Mouse (Mus musculus) kidney, postnatal 0 days (tissue): ENCODE measurements at regions not wholly inside any gene's neighbourhood (a gene's known extent, or its start where the extent isn't known, plus 50 kb on each side); places are given as distances from the start of the nearest gene placed in this dataset.

Source experiments
- ATAC-seq: fragments of 200-750 bp; cut with Nextera tagmentation; replicated peaks from 2 replicates; pipeline ENCODE4 v1.8.0; 2017; ENCODE audit warnings: low read depth, moderate number of reproducible peaks, moderate TSS enrichment, moderate library complexity; ENCODE audit not compliant: low FRiP score
- DNase-seq: peaks from one replicate; pipeline ENCODE4 v3.0.0-alpha.2; 2016; ENCODE audit warnings: low spot score
- H3K27ac ChIP-seq: fragments of 300-500 bp; sonication (generic); 2 replicates; pipeline ENCODE4 v1.5.1; 2014; ENCODE audit warnings: mild to moderate bottlenecking
- H3K27me3 ChIP-seq: fragments of 300-500 bp; sonication (generic); 2 replicates; pipeline ENCODE4 v1.6.1; 2014; ENCODE audit warnings: low read length, mixed read lengths; ENCODE audit not compliant: insufficient read depth
- H3K36me3 ChIP-seq: fragments of 300-500 bp; sonication (generic); 2 replicates; pipeline ENCODE4 v1.6.1; 2014; ENCODE audit warnings: low read length, mixed read lengths; ENCODE audit not compliant: insufficient read depth
- H3K4me1 ChIP-seq: fragments of 300-500 bp; sonication (generic); replicated peaks from 2 replicates; pipeline ENCODE4 v1.6.1; 2014; ENCODE audit warnings: antibody characterized with exemption, low read length, mixed read lengths; ENCODE audit not compliant: insufficient read depth
- H3K4me2 ChIP-seq: fragments of 300-500 bp; sonication (generic); 2 replicates; pipeline ENCODE4 v1.6.1; 2014; ENCODE audit warnings: mild to moderate bottlenecking, low read length, moderate library complexity, mixed read lengths
- H3K4me3 ChIP-seq: fragments of 300-500 bp; sonication (generic); replicated peaks from 2 replicates; pipeline ENCODE4 v1.5.1; 2014; ENCODE audit warnings: low read depth, low read length
- H3K9ac ChIP-seq: fragments of 300-500 bp; sonication (generic); 2 replicates; pipeline ENCODE4 v1.6.1; 2014; ENCODE audit warnings: low read depth, low read length
- H3K9me3 ChIP-seq: fragments of 300-500 bp; sonication (generic); replicated peaks from 2 replicates; pipeline ENCODE4 v1.6.1; 2016; ENCODE audit warnings: low read length, inconsistent platforms, mixed read lengths
- CTCF ChIP-seq: IDR thresholded peaks from 2 replicates; pipeline ENCODE4 v1.5.1; 2016; ENCODE audit warnings: antibody characterized with exemption, low read depth, mild to moderate bottlenecking, moderate library complexity
- WGBS: fragments of 180-500 bp; shearing (Covaris S2); extraction: QIAGEN DNeasy Blood & Tissue Kit; methylation state at CpG from one replicate; pipeline ENCODE4 v1.1.7; 2014; 5-methylcytosine and 5-hydroxymethylcytosine counted together

DNA sequence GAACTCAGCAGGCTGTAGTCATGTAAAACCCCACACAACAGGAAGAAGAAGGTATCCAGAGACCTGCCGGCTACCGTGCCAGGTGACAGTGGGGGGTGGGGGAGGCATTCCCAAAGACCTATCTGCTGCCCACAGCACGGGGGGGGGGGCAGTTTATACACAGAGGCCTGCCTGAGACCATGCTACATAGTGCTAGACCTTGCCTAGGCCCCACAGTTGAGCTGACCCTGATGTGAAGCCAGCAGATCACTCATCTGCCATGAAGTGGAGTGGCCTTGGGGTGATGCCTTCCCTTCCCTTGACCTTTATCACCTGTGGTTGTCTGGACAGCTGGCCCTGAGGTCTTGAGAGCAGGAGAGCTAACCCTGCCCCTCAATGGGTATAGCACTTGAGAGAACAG, 108.6 kb upstream of the Pik3r1 start:
- Histone ChIP-seq H3K4me1 (no peaks in the 10 kb centered on the region), H3K9me3 (no peaks in the 10 kb centered on the region), H3K27me3 (no peaks in the 10 kb centered on the region), H3K27ac (no peak overlapping the region), H3K4me3 (no peak overlapping the region), H3K36me3 (no peaks in the 10 kb centered on the region), H3K9ac (no peak overlapping the region), H3K4me2 (no peak overlapping the region)
- no peak for TF ChIP-seq CTCF
- DNase-seq (no peak), ATAC-seq (no peak)
- 86% methylated on average over 3 of the region's 3 CpGs for WGBS

- no peak for DNase-seq
- Histone ChIP-seq H3K4me3 (no peak overlapping the region), H3K4me2 (no peak overlapping the region), H3K36me3 (no peaks in the 10 kb centered on the region), H3K9me3 (no peaks in the 10 kb centered on the region), H3K27ac (no peak overlapping the region), H3K9ac (no peak overlapping the region), H3K4me1 (no peaks in the 10 kb centered on the region), H3K27me3 (no peaks in the 10 kb centered on the region)
- TF ChIP-seq CTCF, result no peak
- ATAC-seq, result no peak
Observed at GRCm38 (mm10) chr13:101878168-101878567, 110.2 kb upstream of the Pik3r1 start.

- no peak overlapping the region for H3K4me3 ChIP-seq
- DNase-seq (peak; percentile 50), ATAC-seq (no peak)
- TF ChIP-seq CTCF, result no peak
- H3K27me3 ChIP-seq, result no peaks in the 10 kb centered on the region
- H3K9me3 ChIP-seq, result no peaks in the 10 kb centered on the region; the same call in 1 of the 2 replicates
- no peak overlapping the region for H3K4me2 ChIP-seq
- no peaks in the 10 kb centered on the region for H3K4me1 ChIP-seq
- no peak overlapping the region for H3K9ac ChIP-seq
- H3K36me3 ChIP-seq, result no peaks in the 10 kb centered on the region
- no peak overlapping the region for H3K27ac ChIP-seq
- 61% methylated on average over 8 of the region's 8 CpGs for WGBS
Observed at GRCm38 (mm10) chr13:101879561-101880081, 111.6 kb upstream of the Pik3r1 start.

DNA sequence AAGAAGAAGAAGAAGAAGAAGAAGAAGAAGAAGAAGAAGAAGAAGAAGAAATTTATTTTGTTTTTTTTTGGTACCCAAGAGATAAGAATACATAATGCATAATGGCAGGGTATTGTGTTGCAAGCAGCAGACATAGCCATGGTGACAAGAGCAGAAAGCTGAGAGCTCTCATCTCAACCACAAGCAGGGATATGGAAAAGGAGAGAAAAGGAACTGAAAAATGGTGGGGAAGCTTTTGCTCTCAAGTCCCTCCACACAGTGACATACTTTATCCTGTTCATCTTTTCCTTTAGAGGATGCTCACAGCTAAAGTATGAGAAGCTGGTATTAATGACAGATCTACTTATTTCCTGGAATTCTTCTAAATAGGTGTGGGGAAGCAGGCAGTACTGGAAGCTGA, 115.2 kb upstream of the Pik3r1 start:
- no peak for TF ChIP-seq CTCF

DNA sequence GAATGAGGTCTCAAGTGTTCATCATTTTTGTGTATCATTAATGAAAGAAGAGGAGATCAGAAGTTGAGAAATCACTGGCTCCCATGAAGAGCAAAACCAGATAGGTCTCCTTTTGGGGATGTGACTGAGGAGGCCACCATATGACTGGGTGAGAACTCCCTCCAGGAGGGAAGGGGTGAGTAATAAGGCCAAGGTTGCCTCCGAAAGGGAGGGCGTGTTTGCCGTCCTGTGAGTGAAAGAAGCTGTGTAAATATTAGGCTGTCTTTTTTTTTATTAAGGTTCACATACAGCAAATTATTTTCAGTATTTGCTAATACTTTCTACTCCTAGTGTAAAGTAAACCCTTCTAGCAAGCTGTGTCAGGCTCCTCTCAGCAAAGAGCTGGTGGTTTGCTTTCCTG, 116.7 kb upstream of the Pik3r1 start:
- TF ChIP-seq CTCF, result no peak

More for the DNA sequence above, 115.2 kb upstream of the Pik3r1 start:
- no peak overlapping the region for H3K27ac ChIP-seq
- no peak overlapping the region for H3K9ac ChIP-seq
- no peak for DNase-seq
- no peaks in the 10 kb centered on the region for H3K36me3 ChIP-seq
- H3K4me2 ChIP-seq, result no peak overlapping the region
- H3K4me1 ChIP-seq, result no peaks in the 10 kb centered on the region
- no peaks in the 10 kb centered on the region for H3K27me3 ChIP-seq
- no peak overlapping the region for H3K4me3 ChIP-seq
- ATAC-seq, result no peak
- no peaks in the 10 kb centered on the region; the same call in 1 of the 2 replicates for H3K9me3 ChIP-seq

DNA sequence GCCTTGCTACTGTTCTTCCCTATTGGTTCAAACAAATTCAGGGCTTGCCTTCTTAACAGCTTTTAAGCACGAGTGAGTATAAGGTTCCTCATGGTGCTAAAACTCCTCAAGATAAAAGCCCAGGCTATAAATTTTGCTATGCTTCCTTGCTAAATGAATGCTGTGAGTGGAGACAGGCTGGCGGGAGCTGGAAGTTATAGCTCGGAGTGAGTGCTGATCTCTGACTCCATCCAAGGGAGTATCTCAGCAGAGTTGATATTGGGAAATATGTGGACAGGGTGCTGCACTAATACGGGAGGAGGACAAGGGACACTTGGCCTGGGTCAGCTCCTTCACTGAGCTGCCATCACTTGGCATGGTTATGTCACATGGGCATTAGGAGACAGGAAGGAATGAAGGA, 123.5 kb upstream of the Pik3r1 start:
- Histone ChIP-seq H3K9ac (no peak overlapping the region), H3K36me3 (no peaks in the 10 kb centered on the region), H3K9me3 (no peaks in the 10 kb centered on the region), H3K27ac (no peak overlapping the region), H3K4me3 (no peak overlapping the region), H3K27me3 (no peaks in the 10 kb centered on the region), H3K4me2 (no peak overlapping the region), H3K4me1 (0 out of 2 replicates have a peak, but pooled peaks cover 4% of the 10 kb centered on the region)
- DNase-seq (no peak), ATAC-seq (no peak)
- 21% methylated on average over 4 of the region's 4 CpGs for WGBS
- no peak for TF ChIP-seq CTCF

More for the DNA sequence above, 116.7 kb upstream of the Pik3r1 start:
- 77% methylated on average over 3 of the region's 3 CpGs for WGBS
- Histone ChIP-seq H3K4me1 (no peaks in the 10 kb centered on the region), H3K27ac (no peak overlapping the region), H3K36me3 (no peaks in the 10 kb centered on the region), H3K4me3 (no peak overlapping the region), H3K9ac (no peak overlapping the region), H3K9me3 (no peaks in the 10 kb centered on the region; the same call in 1 of the 2 replicates), H3K4me2 (no peak overlapping the region), H3K27me3 (no peaks in the 10 kb centered on the region)
- no peak for ATAC-seq
- DNase-seq, result no peak

GRCm38 (mm10) chr13:101893035-101893600, 125.1 kb upstream of the Pik3r1 start:
- H3K27ac ChIP-seq, result no peak overlapping the region
- no peak overlapping the region for H3K4me2 ChIP-seq
- no peak for ATAC-seq
- WGBS, result 77% methylated on average over 10 of the region's 10 CpGs
- no peak overlapping the region for H3K4me3 ChIP-seq
- H3K9me3 ChIP-seq, result no peaks in the 10 kb centered on the region
- no peaks in the 10 kb centered on the region for H3K27me3 ChIP-seq
- TF ChIP-seq CTCF, result no peak
- H3K9ac ChIP-seq, result no peak overlapping the region
- no peaks in the 10 kb centered on the region for H3K36me3 ChIP-seq
- no peak for DNase-seq
- H3K4me1 ChIP-seq, result 0 out of 2 replicates have a peak, but pooled peaks cover 4% of the 10 kb centered on the region
